Mouse (Mus musculus) midbrain, postnatal 0 days (tissue): ENCODE measurements at regions not wholly inside any gene's neighbourhood (a gene's known extent, or its start where the extent isn't known, plus 50 kb on each side); places are given as distances from the start of the nearest gene placed in this dataset.
A peak's percentile ranks its signal among the peaks of the same experiment; 100 is the strongest.
"Not testable (repeated sequence)": the region's sequence is repeated elsewhere in the genome, so short reads cannot be mapped to it uniquely, and the experiment has no call there.

Experiments
- ATAC-seq: fragments of 200-750 bp; cut with Nextera tagmentation; 2 replicates; pipeline ENCODE4 v1.8.0; 2017; ENCODE audit warnings: moderate number of reproducible peaks, mild to moderate bottlenecking, moderate TSS enrichment, moderate library complexity; ENCODE audit not compliant: low FRiP score
- DNase-seq: peaks from one replicate; pipeline ENCODE4 v3.0.0-alpha.2; 2015; ENCODE audit warnings: low spot score
- H3K27ac ChIP-seq: fragments of 300-500 bp; sonication (generic); 2 replicates; pipeline ENCODE4 v1.5.1; 2014; ENCODE audit warnings: low read depth, mild to moderate bottlenecking, low read length, mixed read lengths
- H3K27me3 ChIP-seq: fragments of 300-500 bp; sonication (generic); 2 replicates; pipeline ENCODE4 v1.6.1; 2014; ENCODE audit warnings: low read length, control low read depth, mixed read lengths; ENCODE audit not compliant: insufficient read depth
- H3K36me3 ChIP-seq: fragments of 300-500 bp; sonication (generic); 2 replicates; pipeline ENCODE4 v1.6.1; 2014; ENCODE audit warnings: low read length, control low read depth, mixed read lengths; ENCODE audit not compliant: insufficient read depth
- H3K4me1 ChIP-seq: fragments of 300-500 bp; sonication (generic); 2 replicates; pipeline ENCODE4 v1.6.1; 2014; ENCODE audit warnings: mild to moderate bottlenecking, control low read depth, antibody characterized with exemption, low read length, mixed read lengths; ENCODE audit not compliant: insufficient read depth
- H3K4me2 ChIP-seq: fragments of 300-500 bp; sonication (generic); 2 replicates; pipeline ENCODE4 v1.6.1; 2014; ENCODE audit warnings: low read depth, mild to moderate bottlenecking, low read length, mixed read lengths; ENCODE audit not compliant: poor library complexity, severe bottlenecking
- H3K4me3 ChIP-seq: fragments of 300-500 bp; sonication (generic); 2 replicates; pipeline ENCODE4 v1.5.1; 2014; ENCODE audit warnings: low read depth, mild to moderate bottlenecking, low read length, moderate library complexity
- H3K9ac ChIP-seq: fragments of 300-500 bp; sonication (generic); replicated peaks from 2 replicates; pipeline ENCODE4 v1.6.1; 2014; ENCODE audit warnings: mild to moderate bottlenecking, low read length, moderate library complexity, mixed read lengths; ENCODE audit not compliant: poor library complexity, severe bottlenecking
- H3K9me3 ChIP-seq: fragments of 300-500 bp; sonication (generic); 2 replicates; pipeline ENCODE4 v1.6.1; 2016; ENCODE audit warnings: low read length, control low read depth
- CTCF ChIP-seq: IDR thresholded peaks from 2 replicates; pipeline ENCODE4 v1.5.1; 2016; ENCODE audit warnings: antibody characterized with exemption, mild to moderate bottlenecking
- WGBS: fragments of 180-500 bp; shearing (Covaris S2); extraction: QIAGEN DNeasy Blood & Tissue Kit; methylation state at CpG from one replicate; pipeline ENCODE4 v1.1.7; 2014; 5-methylcytosine and 5-hydroxymethylcytosine counted together

DNA sequence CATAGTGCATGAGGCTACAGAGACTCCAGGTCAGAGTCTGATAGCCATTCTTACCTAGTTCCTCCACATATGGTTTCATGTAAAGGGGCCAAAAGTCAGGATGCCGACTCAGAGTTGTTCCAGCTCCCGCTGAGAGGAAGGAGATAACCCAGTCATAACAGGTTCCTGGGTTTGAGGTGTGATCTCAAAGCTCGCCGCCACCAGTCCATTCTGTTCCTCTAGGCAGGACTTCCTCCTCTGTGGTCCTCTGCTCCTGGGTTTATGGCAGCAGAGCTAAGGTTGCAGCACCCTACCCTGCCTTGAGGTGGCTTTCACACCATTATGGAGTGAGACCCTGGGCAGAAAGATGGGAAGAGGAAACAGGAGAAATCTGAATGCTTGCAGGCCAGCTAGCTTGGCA lies 131.2 kb downstream of the Tomm20 start:
- Histone ChIP-seq H3K9me3 (no peaks in the 10 kb centered on the region), H3K4me3 (no peak overlapping the region), H3K27ac (no peak overlapping the region), H3K36me3 (no peaks in the 10 kb centered on the region), H3K27me3 (no peaks in the 10 kb centered on the region), H3K9ac (no peak overlapping the region), H3K4me1 (no peaks in the 10 kb centered on the region), H3K4me2 (no peak overlapping the region)
- WGBS = 78% methylated on average over 4 of the region's 4 CpGs
- TF ChIP-seq CTCF = no peak
- DNase-seq (no peak), ATAC-seq (no peak)

DNA sequence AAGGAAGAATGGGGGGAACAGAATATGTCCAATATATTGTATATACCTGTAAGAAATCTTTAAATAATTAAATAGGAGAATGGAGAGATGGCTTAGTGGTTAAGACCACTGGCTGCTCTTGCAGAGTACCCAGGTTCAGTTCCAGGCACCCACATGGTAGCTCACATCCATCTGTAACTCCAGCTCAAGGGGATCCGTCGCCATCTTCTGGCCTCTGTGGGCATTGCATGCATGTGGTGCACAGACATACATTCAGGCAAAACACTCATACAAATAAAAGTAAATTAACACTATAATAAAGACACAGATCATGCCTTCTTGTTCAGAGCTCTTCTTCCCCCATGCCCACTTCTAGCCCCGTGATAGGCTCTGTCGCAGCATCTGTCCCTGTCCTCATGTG lies 132.0 kb downstream of the Tomm20 start:
- 75% methylated on average over 4 of the region's 4 CpGs for WGBS
- no peak for DNase-seq
- Histone ChIP-seq H3K27ac (no peak overlapping the region), H3K27me3 (no peaks in the 10 kb centered on the region), H3K4me2 (no peak overlapping the region), H3K36me3 (no peaks in the 10 kb centered on the region), H3K4me1 (no peaks in the 10 kb centered on the region), H3K9me3 (no peaks in the 10 kb centered on the region), H3K4me3 (no peak overlapping the region), H3K9ac (no peak overlapping the region)
- no peak for ATAC-seq
- peak; percentile 51 for TF ChIP-seq CTCF

DNA sequence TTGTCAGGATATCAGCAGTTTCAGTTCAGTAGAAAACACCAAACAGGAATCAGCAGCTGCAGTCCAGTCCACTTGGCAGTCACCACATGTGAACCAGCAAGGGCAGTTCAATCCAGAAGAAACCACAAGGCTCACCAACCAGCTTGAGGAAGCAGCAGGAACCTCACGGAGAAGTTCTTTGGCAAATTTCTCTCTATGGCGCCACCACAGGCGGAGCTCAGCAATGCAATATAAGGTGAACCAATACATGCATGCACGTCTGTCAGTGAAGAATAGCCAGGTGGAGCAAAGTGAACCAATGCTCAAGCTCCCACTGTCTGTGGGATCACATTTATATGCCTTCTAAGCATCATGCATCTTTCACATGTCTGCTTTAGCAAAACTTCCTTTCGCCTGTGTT lies 132.9 kb downstream of the Tomm20 start:
- no peak for ATAC-seq
- H3K4me1 ChIP-seq = no peaks in the 10 kb centered on the region
- TF ChIP-seq CTCF = 0 out of 2 replicates have a peak, but pooled peaks have one; percentile 3
- H3K27ac ChIP-seq = no peak overlapping the region
- 89% methylated on average over 5 of the region's 5 CpGs for WGBS
- H3K4me3 ChIP-seq = no peak overlapping the region
- H3K4me2 ChIP-seq = no peak overlapping the region
- no peak overlapping the region for H3K9ac ChIP-seq
- no peak for DNase-seq
- no peaks in the 10 kb centered on the region for H3K36me3 ChIP-seq
- no peaks in the 10 kb centered on the region for H3K9me3 ChIP-seq
- H3K27me3 ChIP-seq = no peaks in the 10 kb centered on the region

DNA sequence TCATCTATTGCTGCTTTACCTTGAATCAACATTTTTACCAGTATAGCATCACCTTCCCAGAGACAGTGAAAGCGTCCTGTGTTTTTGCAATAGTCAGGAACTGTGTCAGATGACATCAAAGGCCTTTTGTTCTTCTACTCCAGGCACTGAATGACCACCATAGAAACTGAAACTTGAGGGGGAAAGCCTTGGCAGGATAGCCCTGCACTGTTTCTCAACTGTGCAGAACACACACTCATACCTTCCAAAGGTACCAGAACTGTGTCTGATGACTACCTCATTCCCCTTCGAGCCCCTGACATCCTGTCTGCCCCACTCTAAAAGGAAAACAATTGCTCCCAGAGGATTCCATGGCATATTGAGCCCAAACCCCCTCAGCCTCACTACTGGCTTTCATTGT lies 134.3 kb downstream of the Tomm20 start:
- 57% methylated on average over 2 of the region's 2 CpGs for WGBS
- not testable (repeated sequence) for H3K27me3 ChIP-seq, ATAC-seq, H3K4me3 ChIP-seq, H3K9me3 ChIP-seq, DNase-seq, H3K4me2 ChIP-seq, H3K9ac ChIP-seq, H3K36me3 ChIP-seq, H3K4me1 ChIP-seq, H3K27ac ChIP-seq

DNA sequence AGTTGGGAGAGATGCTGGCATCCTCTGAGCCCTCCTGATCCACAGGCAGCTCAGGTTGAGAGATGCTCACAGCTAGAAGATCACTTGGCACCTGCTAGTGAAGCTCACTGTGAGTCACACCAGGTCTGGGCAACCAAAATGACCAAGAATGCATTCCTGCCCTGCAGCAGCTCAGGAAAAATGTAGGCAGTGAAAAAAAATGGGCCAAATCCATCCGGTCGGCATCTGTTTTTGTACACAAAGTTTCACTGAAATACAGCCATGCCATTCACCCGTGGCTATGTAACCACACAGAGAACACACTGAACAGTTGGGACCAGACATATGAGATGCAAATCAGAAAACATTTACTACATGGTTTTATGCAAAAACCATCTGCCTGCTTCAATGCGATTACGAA lies 135.1 kb downstream of the Tomm20 start:
- WGBS = 93% methylated on average over 5 of the region's 5 CpGs
- H3K9me3 ChIP-seq = no peaks in the 10 kb centered on the region
- H3K36me3 ChIP-seq = no peaks in the 10 kb centered on the region

DNA sequence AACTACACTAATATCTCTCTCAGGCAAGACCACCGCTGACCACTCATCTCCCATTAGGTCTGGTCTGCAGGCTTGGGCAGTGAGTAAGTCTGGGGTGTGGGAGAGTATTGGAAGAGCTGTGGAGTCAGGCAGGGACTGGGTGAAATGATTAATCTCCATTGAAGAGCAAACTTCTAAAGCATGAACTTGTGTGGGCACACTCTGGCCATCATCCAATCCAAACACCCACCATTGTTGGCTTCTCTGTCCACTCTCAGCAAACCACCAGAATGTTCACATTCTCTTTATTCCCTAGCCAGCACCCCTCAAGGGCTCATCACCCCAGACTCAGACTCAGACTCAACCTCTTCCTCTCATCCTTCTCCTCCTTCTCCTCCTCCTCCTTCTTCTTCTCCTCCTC lies 136.3 kb downstream of the Tomm20 start:
- 89% methylated on average over 1 of the region's 1 CpGs for WGBS
- Histone ChIP-seq H3K36me3 (no peaks in the 10 kb centered on the region), H3K4me2 (no peak overlapping the region), H3K27ac (no peak overlapping the region), H3K4me1 (no peaks in the 10 kb centered on the region), H3K27me3 (no peaks in the 10 kb centered on the region), H3K4me3 (no peak overlapping the region), H3K9ac (no peak overlapping the region), H3K9me3 (no peaks in the 10 kb centered on the region)
- DNase-seq (no peak), ATAC-seq (no peak)
- TF ChIP-seq CTCF = no peak

More for the DNA sequence above, 135.1 kb downstream of the Tomm20 start:
- Histone ChIP-seq H3K27me3 (no peaks in the 10 kb centered on the region), H3K9ac (no peak overlapping the region), H3K4me3 (no peak overlapping the region), H3K4me2 (no peak overlapping the region), H3K4me1 (no peaks in the 10 kb centered on the region), H3K27ac (no peak overlapping the region)
- no peak for TF ChIP-seq CTCF
- no peak for ATAC-seq
- no peak for DNase-seq

DNA sequence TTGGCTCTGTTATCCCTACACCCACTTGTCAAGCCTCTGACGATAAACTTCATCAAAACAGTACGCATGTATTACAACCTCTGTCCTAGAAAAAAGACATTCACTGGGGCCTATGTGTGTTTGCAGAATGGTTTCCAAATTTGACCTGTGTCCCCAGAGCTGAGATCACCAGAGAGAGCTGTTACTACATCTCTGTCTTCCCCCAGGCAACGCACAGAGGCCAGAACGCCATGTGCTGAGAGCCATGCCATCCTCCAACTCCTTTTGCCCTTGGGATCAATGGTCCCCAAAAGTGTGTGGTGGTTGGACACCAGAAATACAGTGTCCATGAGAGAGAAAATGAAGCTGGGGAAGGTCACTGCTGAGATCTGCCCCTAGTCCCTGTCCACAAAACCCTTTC lies 137.1 kb downstream of the Tomm20 start:
- no peak for ATAC-seq
- WGBS = 92% methylated on average over 4 of the region's 4 CpGs
- H3K4me1 ChIP-seq = no peaks in the 10 kb centered on the region
- H3K36me3 ChIP-seq = no peaks in the 10 kb centered on the region
- no peak overlapping the region for H3K27ac ChIP-seq
- no peaks in the 10 kb centered on the region for H3K9me3 ChIP-seq
- H3K4me2 ChIP-seq = no peak overlapping the region
- no peaks in the 10 kb centered on the region for H3K27me3 ChIP-seq
- TF ChIP-seq CTCF = no peak
- DNase-seq = no peak
- no peak overlapping the region for H3K9ac ChIP-seq
- no peak overlapping the region for H3K4me3 ChIP-seq
